Comparison of ENCODE assay signal across 8 mouse cellular contexts in genomic region chr9:70656130-70657007, GRCm38 (mm10). TPM values are rescaled to one million over a fixed set of nuclear protein-coding genes. Genes with fewer than 3 reads are reported as not detected.
DNase-seq lines count a peak whose midpoint lies in the region; ATAC-seq and TF ChIP-seq lines count a peak whose summit lies in the region.

Gm10642 (plus strand) TSS chr9:70656251.

- peak within 1 kb of the TSS; percentile 74 for H3ac ChIP-seq in C2C12 (ENCODE audit: control insufficient read depth, insufficient read length, low read depth)

- H3K9me3 ChIP-seq in embryonic facial prominence, embryonic 15.5 days (replicated peaks), result no peaks in the 10 kb centered on the region
- H3K9me3 ChIP-seq in heart, embryonic 11.5 days (replicated peaks; ENCODE audit: control insufficient read depth, low read length), result no peaks in the 10 kb centered on the region
- no peaks in the 10 kb centered on the region for H3K9me3 ChIP-seq in kidney, embryonic 15.5 days (replicated peaks)

- H3K36me3 ChIP-seq in C2C12 (ENCODE audit: control insufficient read depth, insufficient read depth), result no peaks in the 10 kb centered on the region
- H3K36me3 ChIP-seq in embryonic facial prominence, embryonic 15.5 days, result no peaks in the 10 kb centered on the region
- H3K36me3 ChIP-seq in heart, embryonic 11.5 days (ENCODE audit: control insufficient read depth, insufficient read depth, low read length), result no peaks in the 10 kb centered on the region
- H3K36me3 ChIP-seq in kidney, embryonic 15.5 days, result no peaks in the 10 kb centered on the region
- peaks cover 1% of the 10 kb centered on the region; the same call in 1 of the 2 replicates for H3K36me3 ChIP-seq in liver, adult 2 months (ENCODE audit: control insufficient read depth, insufficient read depth, low read length)
- no peaks in the 10 kb centered on the region; the same call in 1 of the 2 replicates for H3K36me3 ChIP-seq in splenic B cell, adult 2 months (ENCODE audit: control insufficient read depth, insufficient read depth, low read length, poor library complexity, severe bottlenecking)

- H3K4me2 ChIP-seq in embryonic facial prominence, embryonic 15.5 days (replicated peaks), result peak within 1 kb of the TSS; percentile 88
- peak within 1 kb of the TSS; percentile 93 for H3K4me2 ChIP-seq in heart, embryonic 11.5 days
- H3K4me2 ChIP-seq in kidney, embryonic 15.5 days, result peak within 1 kb of the TSS; percentile 91

- TF ChIP-seq POLR2A in liver, adult 2 months (IDR thresholded peaks at IDR 0.05; ENCODE audit: extremely low read depth, insufficient read depth, low read length), result peak; percentile 57; the same call in 1 of the 2 replicates

- peak; percentile 58 for ATAC-seq in embryonic facial prominence, embryonic 15.5 days (ENCODE audit: insufficient number of reproducible peaks, low FRiP score, low TSS enrichment, low read depth)
- ATAC-seq in heart, embryonic 11.5 days (replicated peaks; ENCODE audit: insufficient number of reproducible peaks, low FRiP score, low TSS enrichment), result peak; percentile 72
- peak; percentile 78 for ATAC-seq in kidney, embryonic 15.5 days (replicated peaks; ENCODE audit: low FRiP score)
- peak; percentile 75 for ATAC-seq in monocyte, adult 5-6 weeks (replicated peaks; ENCODE audit: insufficient number of reproducible peaks, low FRiP score, low TSS enrichment, poor library complexity, severe bottlenecking)

- peak within 1 kb of the TSS; percentile 85 for H3K9ac ChIP-seq in embryonic facial prominence, embryonic 15.5 days
- peak within 1 kb of the TSS; percentile 90 for H3K9ac ChIP-seq in heart, embryonic 11.5 days (ENCODE audit: low read depth, low read length)
- peak within 1 kb of the TSS; percentile 78 for H3K9ac ChIP-seq in kidney, embryonic 15.5 days
- peak within 1 kb of the TSS; percentile 97 for H3K9ac ChIP-seq in liver, adult 2 months (ENCODE audit: low read depth, low read length)

- peak; percentile 2 to 12 for DNase-seq in adrenal gland, postnatal 4 days (ENCODE audit: low spot score in 2 of 2)
- DNase-seq in liver, adult 2 months (ENCODE audit: extremely low read depth, low read depth, low spot score), result peak; percentile 96
- peak; percentile 86 for DNase-seq in splenic B cell, adult 2 months (ENCODE audit: low read depth, low spot score)

- TF ChIP-seq CTCF in C2C12 (IDR thresholded peaks at IDR 0.05; ENCODE audit: control insufficient read depth, insufficient read depth, insufficient read length), result no peak
- no peak for TF ChIP-seq CTCF in liver, adult 2 months (IDR thresholded peaks at IDR 0.05; ENCODE audit: low read depth, low read length)

- peaks cover 35% of the 10 kb centered on the region for H3K4me1 ChIP-seq in embryonic facial prominence, embryonic 15.5 days
- H3K4me1 ChIP-seq in heart, embryonic 11.5 days (ENCODE audit: control insufficient read depth, insufficient read depth, low read length), result no peaks in the 10 kb centered on the region
- peaks cover 34% of the 10 kb centered on the region for H3K4me1 ChIP-seq in kidney, embryonic 15.5 days
- H3K4me1 ChIP-seq in liver, adult 2 months (ENCODE audit: control insufficient read depth, insufficient read depth, low read length), result peaks cover 19% of the 10 kb centered on the region

- under 1% methylated on average over 72 of the region's 72 CpGs for WGBS in embryonic facial prominence, embryonic 15.5 days
- WGBS in heart, embryonic 11.5 days (ENCODE audit: insufficient replicate concordance), result under 1% methylated on average over 63 of the region's 72 CpGs
- under 1% methylated on average over 71 of the region's 72 CpGs for WGBS in kidney, embryonic 15.5 days
- under 1% methylated on average over 59 of the region's 72 CpGs for WGBS in liver, adult 2 months

- peak within 1 kb of the TSS; percentile 96 for H3K27ac ChIP-seq in embryonic facial prominence, embryonic 15.5 days (replicated peaks)
- peak within 1 kb of the TSS; percentile 90 for H3K27ac ChIP-seq in heart, embryonic 11.5 days (ENCODE audit: low read depth, low read length)
- H3K27ac ChIP-seq in kidney, embryonic 15.5 days, result peak within 1 kb of the TSS; percentile 96
- H3K27ac ChIP-seq in liver, adult 2 months (replicated peaks; ENCODE audit: insufficient read depth, low read depth, low read length), result peak within 1 kb of the TSS; percentile 91

- H3K79me3 ChIP-seq in C2C12 (ENCODE audit: low read depth), result no peaks in the 10 kb centered on the region

- no peaks in the 10 kb centered on the region for H3K79me2 ChIP-seq in C2C12 (ENCODE audit: control insufficient read depth, insufficient read depth)
- H3K79me2 ChIP-seq in liver, adult 2 months (ENCODE audit: control insufficient read depth, insufficient read depth, low read length), result peaks cover 14% of the 10 kb centered on the region

- H3K27me3 ChIP-seq in C2C12 (ENCODE audit: control insufficient read depth, insufficient read depth, insufficient read length), result no peaks in the 10 kb centered on the region
- H3K27me3 ChIP-seq in embryonic facial prominence, embryonic 15.5 days, result no peaks in the 10 kb centered on the region
- no peaks in the 10 kb centered on the region for H3K27me3 ChIP-seq in heart, embryonic 11.5 days (ENCODE audit: control insufficient read depth, insufficient read depth, low read length)
- H3K27me3 ChIP-seq in kidney, embryonic 15.5 days, result no peaks in the 10 kb centered on the region
- no peaks in the 10 kb centered on the region for H3K27me3 ChIP-seq in liver, adult 2 months (ENCODE audit: control insufficient read depth, insufficient read depth, low read length)
- H3K27me3 ChIP-seq in splenic B cell, adult 2 months (ENCODE audit: control insufficient read depth, insufficient read depth, low read length, poor library complexity, severe bottlenecking), result no peaks in the 10 kb centered on the region

- H3K4me3 ChIP-seq in C2C12 (ENCODE audit: insufficient read depth, poor library complexity, severe bottlenecking), result peak within 1 kb of the TSS; percentile 56
- H3K4me3 ChIP-seq in embryonic facial prominence, embryonic 15.5 days (replicated peaks), result peak within 1 kb of the TSS; percentile 90
- peak within 1 kb of the TSS; percentile 93 for H3K4me3 ChIP-seq in heart, embryonic 11.5 days (ENCODE audit: low read depth, low read length)
- H3K4me3 ChIP-seq in kidney, embryonic 15.5 days (replicated peaks), result peak within 1 kb of the TSS; percentile 70
- peak within 1 kb of the TSS; percentile 95 for H3K4me3 ChIP-seq in liver, adult 2 months (ENCODE audit: insufficient read depth, low read depth, low read length)

TF ChIP-seq in C2C12, 6 proteins besides CTCF, POLR2A, EP300 and RAD21:
- no peak for TF ChIP-seq MYOG (IDR thresholded peaks at IDR 0.05; ENCODE audit: control insufficient read depth, extremely low read depth, insufficient read length)
- no peak for TF ChIP-seq MYOD1 (IDR thresholded peaks at IDR 0.05; ENCODE audit: control insufficient read depth, insufficient read length, low read depth)
- TF ChIP-seq USF1 (IDR thresholded peaks at IDR 0.05; ENCODE audit: low read depth), result no peak
- no peak for TF ChIP-seq FOSL1 (IDR thresholded peaks at IDR 0.05; ENCODE audit: insufficient read depth, low read length, poor library complexity, severe bottlenecking)
- no peak for TF ChIP-seq MAX (IDR thresholded peaks at IDR 0.05)
- TF ChIP-seq CEBPB (IDR thresholded peaks at IDR 0.05; ENCODE audit: low read depth), result no peak

RNA-seq across cellular contexts. Expression of gene Gm10642, which starts in this region (rescaled TPM):
- 0.02 TPM for polyA plus RNA-seq in C2C12 (2012; fragmentation: generic; extraction: Trizol)
- under 1 TPM; 0.48 to 0.76 TPM for total RNA-seq in adrenal gland, postnatal 4 days (2021)
- polyA plus RNA-seq in embryonic facial prominence, embryonic 15.5 days (2015; fragmentation: Nextera tagmentation; extraction: Ambion mirVana), result 0.34 and 1.1 TPM in 2 replicates
- polyA plus RNA-seq in heart, embryonic 11.5 days (2014; fragmentation: Nextera tagmentation; extraction: Ambion mirVana), result not detected in 2 replicates
- polyA plus RNA-seq in kidney, embryonic 15.5 days (2015; fragmentation: Nextera tagmentation; extraction: Ambion mirVana), result 0.10 and 0.57 TPM in 2 replicates
- total RNA-seq in liver, adult 2 months (2014; rRNA removed), result 1.7 and 1.9 TPM in 2 replicates
- 1.4 and 1.6 TPM in 2 replicates for polyA plus RNA-seq in liver, adult 2 months (2012; rRNA removed)
- 1.2 to 2.9 TPM in 2 of 3 replicates, not detected in the other for total RNA-seq in monocyte, adult 5-6 weeks (2017)

Comparison
In these comparisons a context has a peak if more than half of its experiments do, and no peak if none do; other contexts are left out.
1. Peak in every context shown above with its lines: DNase-seq, ATAC-seq, H3K4me3 ChIP-seq and H3K27ac ChIP-seq.
2. Peak in DNase-seq in adrenal gland, postnatal 4 days; RNA of the gene not detected or under 1 TPM.
3. Peak in ATAC-seq, H3K4me3 ChIP-seq, H3K27ac ChIP-seq, H3K9ac ChIP-seq and H3K4me2 ChIP-seq in heart, embryonic 11.5 days; RNA of the gene not detected or under 1 TPM.
4. Peak in ATAC-seq, H3K4me3 ChIP-seq, H3K27ac ChIP-seq, H3K9ac ChIP-seq and H3K4me2 ChIP-seq in kidney, embryonic 15.5 days; RNA of the gene not detected or under 1 TPM.
5. DNase-seq: peak in every context shown above with its lines; median percentile 96 in liver, adult 2 months; 86 in splenic B cell, adult 2 months; 7 in adrenal gland, postnatal 4 days.